ENCODE assay signal across 8 mouse cellular contexts in the genomic region with DNA sequence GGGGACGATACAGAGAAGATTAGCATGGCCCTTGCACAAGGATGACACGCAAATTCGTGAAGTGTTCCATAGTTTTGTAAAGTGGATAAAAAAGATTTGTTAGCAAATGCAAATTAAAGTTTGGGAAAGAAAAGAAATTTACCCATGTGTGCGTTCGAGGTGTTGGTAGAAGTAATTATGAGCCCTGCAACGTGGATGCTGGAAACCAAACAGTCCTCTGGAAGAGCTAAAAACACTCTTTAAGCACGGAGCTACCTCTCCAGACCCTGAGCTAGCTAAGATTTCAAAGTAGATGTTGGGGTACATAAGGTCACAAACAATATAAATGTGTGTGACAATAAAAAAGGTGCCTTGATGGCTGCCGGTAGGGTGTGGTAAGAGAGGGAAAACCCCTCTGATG. TPM values are rescaled to one million over a fixed set of nuclear protein-coding genes. Genes with fewer than 3 reads are reported as not detected.
DNase-seq lines count a peak whose midpoint lies in the region; ATAC-seq and TF ChIP-seq lines count a peak whose summit lies in the region.

No protein-coding gene starts in this region.

- WGBS in heart, adult 2 months: 60% methylated on average over 8 of the region's 8 CpGs
- 83% methylated on average over 8 of the region's 8 CpGs for WGBS in forebrain, embryonic 13.5 days
- WGBS in liver, embryonic 13.5 days (ENCODE audit: insufficient replicate concordance): 70% methylated on average over 8 of the region's 8 CpGs

- no peaks in the 10 kb centered on the region for H3K27me3 ChIP-seq in heart, adult 2 months (ENCODE audit: control insufficient read depth, insufficient read depth, low read length)
- no peaks in the 10 kb centered on the region for H3K27me3 ChIP-seq in forebrain, embryonic 13.5 days
- H3K27me3 ChIP-seq in liver, embryonic 13.5 days: no peaks in the 10 kb centered on the region

- H3K79me2 ChIP-seq in heart, adult 2 months (replicated peaks; ENCODE audit: control insufficient read depth, insufficient read depth, low read length): 0 out of 2 replicates have a peak, but pooled peaks cover 1% of the 10 kb centered on the region

- H3K9me3 ChIP-seq in forebrain, embryonic 13.5 days (replicated peaks): no peaks in the 10 kb centered on the region
- no peaks in the 10 kb centered on the region for H3K9me3 ChIP-seq in liver, embryonic 13.5 days (replicated peaks)

- peaks cover 13% of the 10 kb centered on the region for H3K4me1 ChIP-seq in heart, adult 2 months (ENCODE audit: control insufficient read depth, insufficient read depth, low read length)
- peaks cover 63% of the 10 kb centered on the region for H3K4me1 ChIP-seq in forebrain, embryonic 13.5 days
- peaks cover 75% of the 10 kb centered on the region for H3K4me1 ChIP-seq in liver, embryonic 13.5 days (replicated peaks)

- peak overlapping the region; percentile 64 for H3K4me2 ChIP-seq in forebrain, embryonic 13.5 days
- H3K4me2 ChIP-seq in liver, embryonic 13.5 days: peak overlapping the region; percentile 78

- no peak for DNase-seq in heart, adult 2 months
- DNase-seq in heart, postnatal 25 days (ENCODE audit: low spot score): no peak
- DNase-seq in A20 (ENCODE audit: low read depth, low spot score): peak; percentile 49
- DNase-seq in liver, embryonic 13.5 days: no peak
- no peak for DNase-seq in ovary, postnatal 36 days (ENCODE audit: low spot score)

- no peak for TF ChIP-seq CTCF in heart, adult 2 months (IDR thresholded peaks at IDR 0.05)

- no peak for ATAC-seq in forebrain, embryonic 13.5 days
- ATAC-seq in liver, embryonic 13.5 days (ENCODE audit: low read depth): no peak
- no peak for ATAC-seq in monocyte, adult 5-6 weeks (replicated peaks; ENCODE audit: insufficient number of reproducible peaks, low FRiP score, low TSS enrichment, poor library complexity, severe bottlenecking)
- ATAC-seq in activated CD4-positive, CD25-positive, alpha-beta regulatory T cell, adult 4 months: no peak

- no peak for TF ChIP-seq EP300 in heart, adult 2 months (IDR thresholded peaks at IDR 0.05; ENCODE audit: insufficient read depth, low read depth, low read length)

- TF ChIP-seq POLR2A in heart, adult 2 months (IDR thresholded peaks at IDR 0.05; ENCODE audit: insufficient read depth, low read depth, low read length): no peak

- peak overlapping the region; percentile 93 for H3K4me3 ChIP-seq in heart, adult 2 months
- peak overlapping the region; percentile 73 for H3K4me3 ChIP-seq in forebrain, embryonic 13.5 days
- H3K4me3 ChIP-seq in liver, embryonic 13.5 days (replicated peaks): peak overlapping the region; percentile 93

- intact Hi-C loops in heart, adult 2 months (cut with DNase I): no loop called here
- intact Hi-C loops in heart, postnatal 25 days (cut with DNase I): no loop called here

- H3K27ac ChIP-seq in heart, adult 2 months: peak overlapping the region; percentile 95
- H3K27ac ChIP-seq in forebrain, embryonic 13.5 days: no peak overlapping the region
- peak overlapping the region; percentile 93; the same call in 1 of the 2 replicates for H3K27ac ChIP-seq in liver, embryonic 13.5 days

- H3K9ac ChIP-seq in heart, adult 2 months (ENCODE audit: low read depth, low read length): no peak overlapping the region; the same call in 1 of the 2 replicates
- H3K9ac ChIP-seq in forebrain, embryonic 13.5 days: peak overlapping the region; percentile 86; the same call in 1 of the 2 replicates
- H3K9ac ChIP-seq in liver, embryonic 13.5 days: peak overlapping the region; percentile 88

- peaks cover 31% of the 10 kb centered on the region for H3K36me3 ChIP-seq in heart, adult 2 months (ENCODE audit: control insufficient read depth, insufficient read depth, low read length)
- peaks cover 27% of the 10 kb centered on the region for H3K36me3 ChIP-seq in forebrain, embryonic 13.5 days (ENCODE audit: poor library complexity, severe bottlenecking)
- H3K36me3 ChIP-seq in liver, embryonic 13.5 days: peaks cover 40% of the 10 kb centered on the region

RNA-seq across cellular contexts. Expression of gene Chchd1, which starts 1.3 kb away (rescaled TPM):
- 100 to 1,000 TPM in 1 of 2 experiments, 10 to 100 TPM in 1; 98.8 to 126 TPM for total RNA-seq in heart, adult 2 months (2021)
- polyA plus RNA-seq in heart, adult 2 months (2012; rRNA removed): 66.8 and 89.0 TPM in 2 replicates
- 100 to 1,000 TPM; 120 to 126 TPM for total RNA-seq in heart, postnatal 25 days (2021)
- polyA plus RNA-seq in forebrain, embryonic 13.5 days (2015; fragmentation: Nextera tagmentation; extraction: Ambion mirVana): 235 and 281 TPM in 2 replicates
- 133 and 150 TPM in 2 replicates for polyA plus RNA-seq in liver, embryonic 13.5 days (2015; fragmentation: Nextera tagmentation; extraction: Ambion mirVana)
- total RNA-seq in monocyte, adult 5-6 weeks (2017): 61.2 to 77.6 TPM (median 74.5 TPM) in 3 replicates
- 100 to 1,000 TPM; 152 to 154 TPM for polyA plus RNA-seq in activated CD4-positive, CD25-positive, alpha-beta regulatory T cell, adult 4 months (2017; shearing (Covaris generic))

RNA-seq across cellular contexts. Expression of gene Zswim8, which starts 5.8 kb away (rescaled TPM):
- 10 to 100 TPM; 38.5 to 40.0 TPM for total RNA-seq in heart, adult 2 months (2021)
- 103 and 108 TPM in 2 replicates for polyA plus RNA-seq in heart, adult 2 months (2012; rRNA removed)
- total RNA-seq in heart, postnatal 25 days (2021): 10 to 100 TPM; 46.6 to 47.6 TPM
- polyA plus RNA-seq in forebrain, embryonic 13.5 days (2015; fragmentation: Nextera tagmentation; extraction: Ambion mirVana): 40.8 and 44.2 TPM in 2 replicates
- polyA plus RNA-seq in liver, embryonic 13.5 days (2015; fragmentation: Nextera tagmentation; extraction: Ambion mirVana): 4.0 and 4.6 TPM in 2 replicates
- total RNA-seq in monocyte, adult 5-6 weeks (2017): 36.0 to 67.6 TPM (median 60.8 TPM) in 3 replicates
- 10 to 100 TPM; 19.2 to 24.8 TPM for polyA plus RNA-seq in activated CD4-positive, CD25-positive, alpha-beta regulatory T cell, adult 4 months (2017; shearing (Covaris generic))

RNA-seq across cellular contexts. Expression of gene Fut11, which starts 6.8 kb away (rescaled TPM):
- total RNA-seq in heart, adult 2 months (2021): 1 to 10 TPM; 5.3 to 5.9 TPM
- polyA plus RNA-seq in heart, adult 2 months (2012; rRNA removed): 5.3 and 6.9 TPM in 2 replicates
- total RNA-seq in heart, postnatal 25 days (2021): 1 to 10 TPM; 6.0 to 7.4 TPM
- 18.9 and 19.9 TPM in 2 replicates for polyA plus RNA-seq in forebrain, embryonic 13.5 days (2015; fragmentation: Nextera tagmentation; extraction: Ambion mirVana)
- polyA plus RNA-seq in liver, embryonic 13.5 days (2015; fragmentation: Nextera tagmentation; extraction: Ambion mirVana): 6.5 and 7.3 TPM in 2 replicates
- 5.0 to 9.7 TPM (median 8.2 TPM) in 3 replicates for total RNA-seq in monocyte, adult 5-6 weeks (2017)
- polyA plus RNA-seq in activated CD4-positive, CD25-positive, alpha-beta regulatory T cell, adult 4 months (2017; shearing (Covaris generic)): 1 to 10 TPM; 5.6 to 6.6 TPM

RNA-seq across cellular contexts. Expression of gene Sec24c, which starts 27.4 kb away (rescaled TPM):
- 100 to 1,000 TPM in 1 of 2 experiments, 10 to 100 TPM in 1; 98.2 to 106 TPM for total RNA-seq in heart, adult 2 months (2021)
- 133 and 146 TPM in 2 replicates for polyA plus RNA-seq in heart, adult 2 months (2012; rRNA removed)
- total RNA-seq in heart, postnatal 25 days (2021): 100 to 1,000 TPM in 1 of 2 experiments, 10 to 100 TPM in 1; 96.8 to 107 TPM
- polyA plus RNA-seq in forebrain, embryonic 13.5 days (2015; fragmentation: Nextera tagmentation; extraction: Ambion mirVana): 75.9 and 84.7 TPM in 2 replicates
- 30.2 and 38.4 TPM in 2 replicates for polyA plus RNA-seq in liver, embryonic 13.5 days (2015; fragmentation: Nextera tagmentation; extraction: Ambion mirVana)
- total RNA-seq in monocyte, adult 5-6 weeks (2017): 156 to 200 TPM (median 191 TPM) in 3 replicates
- 10 to 100 TPM; 94.7 to 97.5 TPM for polyA plus RNA-seq in activated CD4-positive, CD25-positive, alpha-beta regulatory T cell, adult 4 months (2017; shearing (Covaris generic))

RNA-seq across cellular contexts. Expression of gene Ndst2, which starts 32.8 kb away (rescaled TPM):
- total RNA-seq in heart, adult 2 months (2021): 1 to 10 TPM; 8.3 to 8.5 TPM
- polyA plus RNA-seq in heart, adult 2 months (2012; rRNA removed): 15.5 and 23.7 TPM in 2 replicates
- 10 to 100 TPM; 10.0 to 12.6 TPM for total RNA-seq in heart, postnatal 25 days (2021)
- polyA plus RNA-seq in forebrain, embryonic 13.5 days (2015; fragmentation: Nextera tagmentation; extraction: Ambion mirVana): 14.0 and 18.3 TPM in 2 replicates
- 14.2 and 16.6 TPM in 2 replicates for polyA plus RNA-seq in liver, embryonic 13.5 days (2015; fragmentation: Nextera tagmentation; extraction: Ambion mirVana)
- total RNA-seq in monocyte, adult 5-6 weeks (2017): 15.6 to 17.6 TPM (median 16.8 TPM) in 3 replicates
- polyA plus RNA-seq in activated CD4-positive, CD25-positive, alpha-beta regulatory T cell, adult 4 months (2017; shearing (Covaris generic)): 10 to 100 TPM in 1 of 2 experiments, 1 to 10 TPM in 1; 9.0 to 12.0 TPM
